Mouse (Mus musculus) brain, embryonic 14.5 days (tissue): ENCODE results near the gene Pcsk2.

Source experiments
- CTCF ChIP-seq: fragments of 200-500 bp; IDR thresholded peaks from 2 replicates; pipeline ENCODE4 v1.5.1; 2012; ENCODE audit warnings: inconsistent platforms, mild to moderate bottlenecking, moderate library complexity, borderline replicate concordance; ENCODE audit not compliant: insufficient read depth, insufficient read length; ENCODE audit errors: extremely low read depth
- POLR2A ChIP-seq: fragments of 200-500 bp; IDR thresholded peaks from 2 replicates; pipeline ENCODE4 v1.6.1; 2012; ENCODE audit warnings: mild to moderate bottlenecking, inconsistent platforms, borderline replicate concordance; ENCODE audit not compliant: poor library complexity, insufficient read depth, insufficient read length, severe bottlenecking; ENCODE audit errors: extremely low read depth

- TF ChIP-seq CTCF (no peak), POLR2A (no peak)
Measured at GRCm38 (mm10) chr2:143713902-143714301, 167.9 kb downstream of the Pcsk2 start.
